ENCODE assay signal across 7 mouse cellular contexts in the genomic region with DNA sequence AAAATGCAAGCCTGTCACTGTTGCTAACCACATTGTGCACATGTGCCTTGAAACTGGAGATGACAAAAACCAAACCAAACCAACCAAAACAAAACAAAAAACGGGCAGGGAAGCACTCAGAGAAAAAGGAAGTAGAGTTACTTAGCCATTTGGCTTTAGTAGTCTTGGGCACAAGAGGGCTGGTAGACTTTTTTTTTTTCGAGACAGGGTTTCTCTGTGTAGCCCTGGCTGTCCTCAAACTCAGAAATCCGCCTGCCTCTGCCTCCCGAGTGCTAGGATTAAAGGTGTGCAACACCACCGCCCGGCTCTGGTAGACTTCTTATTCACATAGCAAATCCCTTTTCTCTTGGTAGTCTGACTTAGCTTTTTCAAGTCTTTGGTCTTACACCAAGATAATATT.
DNase-seq lines count a peak whose midpoint lies in the region.

No protein-coding gene starts in this region.

- peak; percentile 24 for DNase-seq in cerebellum, adult 9-11 months
- peak; percentile 95 for DNase-seq in heart, adult 11 months
- peak; percentile 31 for DNase-seq in kidney, adult 11 months
- peak; percentile 22 for DNase-seq in layer of hippocampus, postnatal 14 days (ENCODE audit: low spot score in 2 of 2)
- DNase-seq in ovary, adult 18-20 months (ENCODE audit: low spot score), result peak; percentile 11
- peak; percentile 36 for DNase-seq in testis, postnatal 10 days (ENCODE audit: low spot score)
- peak; percentile 9 for DNase-seq in urinary bladder, postnatal 14 days (ENCODE audit: low spot score)

Comparison
In these comparisons a context has a peak if more than half of its experiments do, and no peak if none do; other contexts are left out.
1. Peak in every context shown above with its lines: DNase-seq.
2. DNase-seq: peak in every context shown above with its lines; median percentile 95 in heart, adult 11 months; 36 in testis, postnatal 10 days; 31 in kidney, adult 11 months; 24 in cerebellum, adult 9-11 months; 22 in layer of hippocampus, postnatal 14 days; 11 in ovary, adult 18-20 months; 9 in urinary bladder, postnatal 14 days.